Comparison of ENCODE assay signal across 27 mouse cellular contexts in the genomic region with DNA sequence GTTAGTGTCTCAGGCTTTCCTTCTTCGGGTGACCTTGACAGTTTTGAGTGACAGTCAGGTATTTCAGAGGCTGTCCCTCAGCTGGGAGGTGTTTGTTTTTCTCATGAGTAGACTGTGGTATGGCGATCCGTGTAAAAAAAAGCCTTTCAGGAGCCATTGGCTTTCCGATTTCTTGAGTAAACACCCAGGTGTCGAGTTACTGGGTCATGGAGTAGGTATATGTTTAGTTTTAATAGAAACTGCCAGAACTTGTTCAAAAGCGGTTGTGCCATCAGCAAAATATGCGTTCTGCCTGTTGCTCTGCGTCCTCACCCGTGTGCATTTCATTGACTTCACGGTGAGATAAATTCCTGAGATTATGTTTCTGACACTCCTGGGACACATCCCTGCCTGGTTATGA. TPM values are rescaled to one million over a fixed set of nuclear protein-coding genes. Genes with fewer than 3 reads are reported as not detected.
DNase-seq lines count a peak whose midpoint lies in the region; ATAC-seq and TF ChIP-seq lines count a peak whose summit lies in the region.
"Had no signal": no experiment of that assay in that cellular context is flagged by ENCODE, and none has a peak within 500 bp of the region (broad histone marks: within the 10 kb centered on the region; RNA-seq: fewer than 3 reads in every experiment).

No protein-coding gene starts in this region.

- H3K9me3 ChIP-seq in kidney, embryonic 15.5 days (replicated peaks) = no peaks in the 10 kb centered on the region
- no peaks in the 10 kb centered on the region for H3K9me3 ChIP-seq in kidney, embryonic 16.5 days (ENCODE audit: low read length)
- H3K9me3 ChIP-seq in stomach, embryonic 14.5 days (ENCODE audit: control insufficient read depth, low read depth, low read length) = no peaks in the 10 kb centered on the region
- H3K9me3 ChIP-seq in stomach, postnatal 0 days (ENCODE audit: control insufficient read depth, low read length) = no peaks in the 10 kb centered on the region
- no peaks in the 10 kb centered on the region for H3K9me3 ChIP-seq in embryonic facial prominence, embryonic 14.5 days (ENCODE audit: control insufficient read depth, low read length)
- no peaks in the 10 kb centered on the region for H3K9me3 ChIP-seq in stomach, embryonic 15.5 days
- H3K9me3 ChIP-seq: forebrain, embryonic 10.5 days; heart, embryonic 10.5 days; hindbrain, embryonic 15.5 days; limb, embryonic 15.5 days; liver, embryonic 15.5 days; midbrain, embryonic 10.5 days had no signal

- H3K27ac ChIP-seq in kidney, embryonic 15.5 days = 0 out of 2 replicates have a peak overlapping the region, but pooled peaks have one; percentile 6
- H3K27ac ChIP-seq in kidney, embryonic 16.5 days (ENCODE audit: low read length) = no peak overlapping the region
- no peak overlapping the region for H3K27ac ChIP-seq in stomach, embryonic 14.5 days (ENCODE audit: low read length)
- no peak overlapping the region for H3K27ac ChIP-seq in stomach, postnatal 0 days (replicated peaks)
- H3K27ac ChIP-seq in embryonic facial prominence, embryonic 14.5 days (replicated peaks; ENCODE audit: low read depth, low read length) = no peak overlapping the region
- peak overlapping the region; percentile 32 for H3K27ac ChIP-seq in stomach, embryonic 15.5 days
- H3K27ac ChIP-seq: forebrain, embryonic 10.5 days; heart, embryonic 10.5 days; hindbrain, embryonic 15.5 days; limb, embryonic 15.5 days; liver, embryonic 15.5 days; macrophage; midbrain, embryonic 10.5 days had no signal

- WGBS in kidney, embryonic 15.5 days = 25% methylated on average over 10 of the region's 10 CpGs
- 15% methylated on average over 10 of the region's 10 CpGs for WGBS in kidney, embryonic 16.5 days
- WGBS in stomach, embryonic 14.5 days = 22% methylated on average over 10 of the region's 10 CpGs
- WGBS in stomach, postnatal 0 days = 14% methylated on average over 10 of the region's 10 CpGs
- WGBS in embryonic facial prominence, embryonic 14.5 days = 23% methylated on average over 10 of the region's 10 CpGs
- WGBS in stomach, embryonic 15.5 days = 23% methylated on average over 10 of the region's 10 CpGs

- no peak for ATAC-seq in kidney, embryonic 15.5 days (replicated peaks; ENCODE audit: low FRiP score)
- no peak for ATAC-seq in kidney, embryonic 16.5 days (ENCODE audit: low FRiP score, low TSS enrichment)
- peak; percentile 46; the same call in 1 of the 2 replicates for ATAC-seq in stomach, embryonic 14.5 days (ENCODE audit: insufficient number of reproducible peaks, insufficient read depth, low FRiP score, low read depth)
- no peak for ATAC-seq in stomach, postnatal 0 days (ENCODE audit: low FRiP score, low TSS enrichment)
- ATAC-seq in embryonic facial prominence, embryonic 14.5 days (ENCODE audit: low read depth) = peak; percentile 76
- no peak; the same call in 1 of the 2 replicates for ATAC-seq in stomach, embryonic 15.5 days (ENCODE audit: insufficient read depth, low FRiP score, low read depth)
- ATAC-seq: forebrain, embryonic 16.5 days; midbrain, embryonic 16.5 days had no signal

- no peaks in the 10 kb centered on the region for H3K36me3 ChIP-seq in kidney, embryonic 15.5 days
- no peaks in the 10 kb centered on the region for H3K36me3 ChIP-seq in kidney, embryonic 16.5 days (ENCODE audit: insufficient read depth, low read length)
- no peaks in the 10 kb centered on the region for H3K36me3 ChIP-seq in stomach, embryonic 14.5 days (ENCODE audit: control insufficient read depth, insufficient read depth, low read length)
- H3K36me3 ChIP-seq in stomach, postnatal 0 days (ENCODE audit: control insufficient read depth, insufficient read depth, low read length) = no peaks in the 10 kb centered on the region
- H3K36me3 ChIP-seq in embryonic facial prominence, embryonic 14.5 days (ENCODE audit: control insufficient read depth, insufficient read depth, low read length) = no peaks in the 10 kb centered on the region
- no peaks in the 10 kb centered on the region for H3K36me3 ChIP-seq in stomach, embryonic 15.5 days
- H3K36me3 ChIP-seq: forebrain, embryonic 10.5 days; heart, embryonic 10.5 days; hindbrain, embryonic 15.5 days; limb, embryonic 15.5 days; liver, embryonic 15.5 days; midbrain, embryonic 10.5 days had no signal

- H3K4me2 ChIP-seq in kidney, embryonic 15.5 days = no peak overlapping the region
- H3K4me2 ChIP-seq in kidney, embryonic 16.5 days (replicated peaks; ENCODE audit: low read depth, low read length) = no peak overlapping the region
- H3K4me2 ChIP-seq in stomach, embryonic 14.5 days (replicated peaks; ENCODE audit: low read depth, low read length) = no peak overlapping the region
- H3K4me2 ChIP-seq in stomach, postnatal 0 days (replicated peaks; ENCODE audit: low read depth) = no peak overlapping the region; the same call in 1 of the 2 replicates
- no peak overlapping the region for H3K4me2 ChIP-seq in embryonic facial prominence, embryonic 14.5 days (ENCODE audit: low read depth, low read length)
- H3K4me2 ChIP-seq in stomach, embryonic 15.5 days = no peak overlapping the region
- H3K4me2 ChIP-seq: hindbrain, embryonic 15.5 days; limb, embryonic 15.5 days; liver, embryonic 15.5 days had no signal

- no peaks in the 10 kb centered on the region for H3K27me3 ChIP-seq in kidney, embryonic 15.5 days
- 0 out of 2 replicates have a peak, but pooled peaks cover 3% of the 10 kb centered on the region for H3K27me3 ChIP-seq in kidney, embryonic 16.5 days (ENCODE audit: insufficient read depth, low read length)
- no peaks in the 10 kb centered on the region for H3K27me3 ChIP-seq in stomach, embryonic 14.5 days (ENCODE audit: control insufficient read depth, insufficient read depth, low read length)
- no peaks in the 10 kb centered on the region for H3K27me3 ChIP-seq in stomach, postnatal 0 days (ENCODE audit: control insufficient read depth, insufficient read depth, low read length)
- H3K27me3 ChIP-seq in embryonic facial prominence, embryonic 14.5 days (replicated peaks; ENCODE audit: control insufficient read depth, insufficient read depth, low read length) = no peaks in the 10 kb centered on the region
- no peaks in the 10 kb centered on the region for H3K27me3 ChIP-seq in stomach, embryonic 15.5 days (replicated peaks)
- H3K27me3 ChIP-seq: hindbrain, embryonic 15.5 days; limb, embryonic 15.5 days had no signal

- H3K4me1 ChIP-seq in kidney, embryonic 15.5 days = peaks cover 7% of the 10 kb centered on the region
- 0 out of 2 replicates have a peak, but pooled peaks cover under 1% of the 10 kb centered on the region for H3K4me1 ChIP-seq in kidney, embryonic 16.5 days (ENCODE audit: insufficient read depth, low read length)
- H3K4me1 ChIP-seq in stomach, embryonic 14.5 days (ENCODE audit: control insufficient read depth, insufficient read depth, low read length) = no peaks in the 10 kb centered on the region
- no peaks in the 10 kb centered on the region for H3K4me1 ChIP-seq in stomach, postnatal 0 days (replicated peaks; ENCODE audit: control insufficient read depth, insufficient read depth)
- H3K4me1 ChIP-seq in embryonic facial prominence, embryonic 14.5 days (ENCODE audit: control insufficient read depth, insufficient read depth, low read length) = no peaks in the 10 kb centered on the region
- no peaks in the 10 kb centered on the region for H3K4me1 ChIP-seq in stomach, embryonic 15.5 days
- H3K4me1 ChIP-seq: forebrain, embryonic 10.5 days; heart, embryonic 10.5 days; hindbrain, embryonic 15.5 days; liver, embryonic 15.5 days; midbrain, embryonic 10.5 days had no signal

- intact Hi-C loops in gastrocnemius, postnatal 14 days (cut with DNase I; ENCODE audit: low total_unique reads) = no loop called here

- TF ChIP-seq CTCF in stomach, postnatal 0 days (IDR thresholded peaks at IDR 0.05; ENCODE audit: low read depth) = no peak

- no peak overlapping the region for H3K4me3 ChIP-seq in kidney, embryonic 15.5 days (replicated peaks)
- H3K4me3 ChIP-seq in kidney, embryonic 16.5 days (ENCODE audit: low read length) = no peak overlapping the region
- H3K4me3 ChIP-seq in stomach, embryonic 14.5 days (ENCODE audit: low read depth, low read length) = no peak overlapping the region
- no peak overlapping the region for H3K4me3 ChIP-seq in stomach, postnatal 0 days (ENCODE audit: low read depth, low read length)
- H3K4me3 ChIP-seq in embryonic facial prominence, embryonic 14.5 days (ENCODE audit: low read depth, low read length) = no peak overlapping the region
- H3K4me3 ChIP-seq in stomach, embryonic 15.5 days (replicated peaks) = no peak overlapping the region
- H3K4me3 ChIP-seq: forebrain, embryonic 10.5 days; heart, embryonic 10.5 days; hindbrain, embryonic 15.5 days; limb, embryonic 15.5 days; liver, embryonic 15.5 days; midbrain, embryonic 10.5 days had no signal

- no peak for DNase-seq in stomach, postnatal 0 days (ENCODE audit: low spot score)
- DNase-seq in embryonic facial prominence, embryonic 14.5 days (ENCODE audit: low spot score) = peak; percentile 82
- DNase-seq in gastrocnemius, postnatal 14 days = no peak
- DNase-seq in thymus, postnatal 36 days = no peak
- DNase-seq: adrenal gland, postnatal 25 days; cerebellum, adult 8-10 months; heart, postnatal 4 days; kidney, adult 2 months; kidney, postnatal 14 days; thymus, postnatal 14 days had no signal

- TF ChIP-seq EP300 in stomach, postnatal 0 days (optimal IDR thresholded peaks at IDR 0.05) = no peak

- H3K9ac ChIP-seq in kidney, embryonic 15.5 days = no peak overlapping the region
- H3K9ac ChIP-seq in kidney, embryonic 16.5 days (replicated peaks; ENCODE audit: low read length) = no peak overlapping the region
- H3K9ac ChIP-seq in stomach, embryonic 14.5 days (replicated peaks; ENCODE audit: low read depth, low read length) = no peak overlapping the region
- no peak overlapping the region for H3K9ac ChIP-seq in stomach, postnatal 0 days (ENCODE audit: low read length)
- no peak overlapping the region for H3K9ac ChIP-seq in embryonic facial prominence, embryonic 14.5 days (ENCODE audit: low read depth, low read length)
- H3K9ac ChIP-seq in stomach, embryonic 15.5 days = no peak overlapping the region
- H3K9ac ChIP-seq: hindbrain, embryonic 15.5 days; limb, embryonic 15.5 days; liver, embryonic 15.5 days had no signal

RNA-seq across cellular contexts. Expression of a gene that starts 25.4 kb away (rescaled TPM):
- polyA plus RNA-seq in kidney, embryonic 15.5 days (2015; fragmentation: Nextera tagmentation; extraction: Ambion mirVana) = 0.43 and 0.44 TPM in 2 replicates
- polyA plus RNA-seq in kidney, embryonic 16.5 days (2015; fragmentation: Nextera tagmentation; extraction: Ambion mirVana) = 0.44 and 0.54 TPM in 2 replicates
- polyA plus RNA-seq in stomach, embryonic 14.5 days (2014; fragmentation: Nextera tagmentation; extraction: Ambion mirVana) = 0.23 and 0.41 TPM in 2 replicates
- 0.15 and 0.19 TPM in 2 replicates for polyA plus RNA-seq in stomach, postnatal 0 days (2015; fragmentation: Nextera tagmentation; extraction: Ambion mirVana)
- 0.18 and 0.21 TPM in 2 replicates for polyA plus RNA-seq in embryonic facial prominence, embryonic 14.5 days (2014; fragmentation: Nextera tagmentation; extraction: Ambion mirVana)
- 0.50 and 0.69 TPM in 2 replicates for polyA plus RNA-seq in stomach, embryonic 15.5 days (2015; fragmentation: Nextera tagmentation; extraction: Ambion mirVana)
- under 1 TPM; 0.10 to 0.18 TPM for total RNA-seq in gastrocnemius, postnatal 14 days (2021)
- total RNA-seq: layer of hippocampus, adult 18-20 months had no signal
- polyA plus RNA-seq: forebrain, embryonic 16.5 days; hindbrain, embryonic 15.5 days; midbrain, embryonic 16.5 days had no signal

RNA-seq across cellular contexts. Expression of a gene that starts 30.4 kb away (rescaled TPM):
- 0.12 and 0.27 TPM in 2 replicates for polyA plus RNA-seq in kidney, embryonic 15.5 days (2015; fragmentation: Nextera tagmentation; extraction: Ambion mirVana)
- 0.87 TPM in 1 of 2 replicates, not detected in the other for polyA plus RNA-seq in kidney, embryonic 16.5 days (2015; fragmentation: Nextera tagmentation; extraction: Ambion mirVana)
- polyA plus RNA-seq in stomach, embryonic 14.5 days (2014; fragmentation: Nextera tagmentation; extraction: Ambion mirVana) = 0.46 TPM in 1 of 2 replicates, not detected in the other
- 0.10 and 0.16 TPM in 2 replicates for polyA plus RNA-seq in stomach, postnatal 0 days (2015; fragmentation: Nextera tagmentation; extraction: Ambion mirVana)
- 0.21 TPM in 1 of 2 replicates, not detected in the other for polyA plus RNA-seq in embryonic facial prominence, embryonic 14.5 days (2014; fragmentation: Nextera tagmentation; extraction: Ambion mirVana)
- polyA plus RNA-seq in stomach, embryonic 15.5 days (2015; fragmentation: Nextera tagmentation; extraction: Ambion mirVana) = 0.31 and 0.40 TPM in 2 replicates
- total RNA-seq in gastrocnemius, postnatal 14 days (2021) = not detected
- total RNA-seq: gastrocnemius, postnatal 4 days; layer of hippocampus, adult 18-20 months; layer of hippocampus, postnatal 25 days had no signal
- polyA plus RNA-seq: forebrain, embryonic 16.5 days; macrophage; neural tube, embryonic 14.5 days had no signal

Comparison
In these comparisons a context has a peak if more than half of its experiments do, and no peak if none do; other contexts are left out.
1. ATAC-seq: peak in stomach, embryonic 14.5 days (single experiment) and embryonic facial prominence, embryonic 14.5 days (single experiment); none in kidney, embryonic 15.5 days (single experiment), kidney, embryonic 16.5 days (single experiment), stomach, postnatal 0 days (single experiment) and stomach, embryonic 15.5 days (single experiment).
2. H3K27ac ChIP-seq: peak in kidney, embryonic 15.5 days (single experiment) and stomach, embryonic 15.5 days (single experiment); none in kidney, embryonic 16.5 days (single experiment), stomach, embryonic 14.5 days (single experiment), stomach, postnatal 0 days (single experiment) and embryonic facial prominence, embryonic 14.5 days (single experiment).